Mouse (Mus musculus) stomach, embryonic 14.5 days (tissue): Measurements from ENCODE around the gene Lemd2. TPM values are rescaled to one million over a fixed set of nuclear protein-coding genes. Genes with fewer than 3 reads are reported as not detected.

Experiments
- ATAC-seq: fragments of 200-750 bp; cut with Nextera tagmentation; 2 replicates; pipeline ENCODE4 v1.8.0; 2017; ENCODE audit warnings: low read depth, moderate TSS enrichment; ENCODE audit not compliant: insufficient number of reproducible peaks, insufficient read depth, low FRiP score
- H3K27ac ChIP-seq: fragments of 300-500 bp; sonication (generic); 2 replicates; pipeline ENCODE4 v1.5.1; 2014; ENCODE audit warnings: mild to moderate bottlenecking, low read length, moderate library complexity, mixed read lengths
- H3K27me3 ChIP-seq: fragments of 300-500 bp; sonication (generic); 2 replicates; pipeline ENCODE4 v1.6.1; 2014; ENCODE audit warnings: low read length, control low read depth, mixed read lengths; ENCODE audit not compliant: control insufficient read depth, insufficient read depth
- H3K36me3 ChIP-seq: fragments of 300-500 bp; sonication (generic); 2 replicates; pipeline ENCODE4 v1.6.1; 2014; ENCODE audit warnings: mild to moderate bottlenecking, control low read depth, low read length, moderate library complexity, mixed read lengths; ENCODE audit not compliant: control insufficient read depth, insufficient read depth
- H3K4me1 ChIP-seq: fragments of 300-500 bp; sonication (generic); 2 replicates; pipeline ENCODE4 v1.6.1; 2014; ENCODE audit warnings: low read length, control low read depth, mixed read lengths; ENCODE audit not compliant: control insufficient read depth, insufficient read depth
- H3K4me2 ChIP-seq: fragments of 300-500 bp; sonication (generic); replicated peaks from 2 replicates; pipeline ENCODE4 v1.6.1; 2014; ENCODE audit warnings: low read depth, low read length, control low read depth
- H3K4me3 ChIP-seq: fragments of 300-500 bp; sonication (generic); 2 replicates; pipeline ENCODE4 v1.5.1; 2014; ENCODE audit warnings: low read depth, low read length, control low read depth
- H3K9ac ChIP-seq: fragments of 300-500 bp; sonication (generic); replicated peaks from 2 replicates; pipeline ENCODE4 v1.6.1; 2014; ENCODE audit warnings: low read depth, mild to moderate bottlenecking, control low read depth, low read length, moderate library complexity, mixed read lengths
- H3K9me3 ChIP-seq: fragments of 300-500 bp; sonication (generic); 2 replicates; pipeline ENCODE4 v1.6.1; 2016; ENCODE audit warnings: low read depth, low read length, control low read depth; ENCODE audit not compliant: control insufficient read depth
- WGBS: fragments of 180-500 bp; shearing (Covaris S2); extraction: QIAGEN DNeasy Blood & Tissue Kit; methylation state at CpG from one replicate; pipeline ENCODE4 v1.1.7; 2014; 5-methylcytosine and 5-hydroxymethylcytosine counted together
- polyA plus RNA-seq: library from polyadenylated mRNA; unstranded; fragments of >200 nt; fragmentation: Nextera tagmentation; extraction: Ambion mirVana; gene quantifications from 2 replicates; pipeline ENCODE4 v1.2.1, GENCODE M21; 2014

Lemd2 gene
- polyA plus RNA-seq, 1 experiment from 2014 or later = 11.3 TPM

GRCm38 (mm10) chr17:27189640-27190216 is 14.5 kb downstream of the Lemd2 start:
- peaks cover 43% of the 10 kb centered on the region for H3K36me3 ChIP-seq
- no peak overlapping the region for H3K9ac ChIP-seq

GRCm38 (mm10) chr17:27188883-27189282 is 15.4 kb downstream of the Lemd2 start:
- WGBS = 74% methylated on average over 9 of the region's 9 CpGs
- Histone ChIP-seq H3K4me1 (no peaks in the 10 kb centered on the region), H3K9ac (no peak overlapping the region), H3K4me3 (no peak overlapping the region), H3K4me2 (no peak overlapping the region), H3K27ac (no peak overlapping the region), H3K36me3 (peaks cover 37% of the 10 kb centered on the region), H3K9me3 (no peaks in the 10 kb centered on the region), H3K27me3 (no peaks in the 10 kb centered on the region)
- ATAC-seq = no peak

More at GRCm38 (mm10) chr17:27189640-27190216, 14.5 kb downstream of the Lemd2 start:
- no peak overlapping the region for H3K4me3 ChIP-seq
- ATAC-seq = peak; percentile 43
- no peaks in the 10 kb centered on the region for H3K27me3 ChIP-seq
- no peak overlapping the region for H3K4me2 ChIP-seq
- H3K9me3 ChIP-seq = no peaks in the 10 kb centered on the region
- no peak overlapping the region for H3K27ac ChIP-seq
- no peaks in the 10 kb centered on the region for H3K4me1 ChIP-seq
- WGBS = 45% methylated on average over 10 of the region's 10 CpGs

- H3K27me3 ChIP-seq = no peaks in the 10 kb centered on the region
- no peak overlapping the region for H3K9ac ChIP-seq
- no peak overlapping the region for H3K4me3 ChIP-seq
- H3K27ac ChIP-seq = no peak overlapping the region
- no peak overlapping the region for H3K4me2 ChIP-seq
- no peaks in the 10 kb centered on the region for H3K9me3 ChIP-seq
- ATAC-seq = no peak
- 60% methylated on average over 5 of the region's 5 CpGs for WGBS
- H3K36me3 ChIP-seq = peaks cover 19% of the 10 kb centered on the region
- no peaks in the 10 kb centered on the region for H3K4me1 ChIP-seq
Measured at GRCm38 (mm10) chr17:27187059-27187458, 17.2 kb downstream of the Lemd2 start.

GRCm38 (mm10) chr17:27186068-27186467 is 18.2 kb downstream of the Lemd2 start:
- 76% methylated on average over 3 of the region's 3 CpGs for WGBS
- Histone ChIP-seq H3K27ac (no peak overlapping the region), H3K27me3 (no peaks in the 10 kb centered on the region), H3K4me3 (no peak overlapping the region), H3K9me3 (no peaks in the 10 kb centered on the region), H3K4me1 (no peaks in the 10 kb centered on the region), H3K9ac (no peak overlapping the region), H3K4me2 (no peak overlapping the region), H3K36me3 (peaks cover 9% of the 10 kb centered on the region)
- no peak for ATAC-seq

GRCm38 (mm10) chr17:27183667-27184292 is 20.5 kb downstream of the Lemd2 start:
- H3K4me1 ChIP-seq = no peaks in the 10 kb centered on the region
- H3K9ac ChIP-seq = no peak overlapping the region
- no peak overlapping the region for H3K4me3 ChIP-seq
- no peaks in the 10 kb centered on the region for H3K27me3 ChIP-seq
- no peak for ATAC-seq
- H3K4me2 ChIP-seq = no peak overlapping the region
- H3K27ac ChIP-seq = no peak overlapping the region
- 80% methylated on average over 12 of the region's 12 CpGs for WGBS
- no peaks in the 10 kb centered on the region for H3K9me3 ChIP-seq
- H3K36me3 ChIP-seq = no peaks in the 10 kb centered on the region

GRCm38 (mm10) chr17:27182401-27182800 is 21.9 kb downstream of the Lemd2 start:
- WGBS = 77% methylated on average over 5 of the region's 5 CpGs

GRCm38 (mm10) chr17:27181666-27182065 is 22.6 kb downstream of the Lemd2 start:
- no peaks in the 10 kb centered on the region for H3K4me1 ChIP-seq
- no peak overlapping the region for H3K4me2 ChIP-seq
- WGBS = 32% methylated on average over 3 of the region's 3 CpGs
- H3K9me3 ChIP-seq = no peaks in the 10 kb centered on the region
- H3K27me3 ChIP-seq = no peaks in the 10 kb centered on the region
- no peak overlapping the region for H3K9ac ChIP-seq
- H3K4me3 ChIP-seq = no peak overlapping the region
- ATAC-seq = no peak
- no peak overlapping the region for H3K27ac ChIP-seq
- no peaks in the 10 kb centered on the region for H3K36me3 ChIP-seq

More at GRCm38 (mm10) chr17:27182401-27182800, 21.9 kb downstream of the Lemd2 start:
- ATAC-seq = no peak
- Histone ChIP-seq H3K9me3 (no peaks in the 10 kb centered on the region), H3K9ac (no peak overlapping the region), H3K4me3 (no peak overlapping the region), H3K27ac (no peak overlapping the region), H3K4me1 (no peaks in the 10 kb centered on the region), H3K4me2 (no peak overlapping the region), H3K27me3 (no peaks in the 10 kb centered on the region), H3K36me3 (no peaks in the 10 kb centered on the region)

- Histone ChIP-seq H3K4me2 (no peak overlapping the region), H3K4me3 (no peak overlapping the region), H3K27ac (no peak overlapping the region), H3K36me3 (no peaks in the 10 kb centered on the region), H3K9me3 (no peaks in the 10 kb centered on the region), H3K27me3 (no peaks in the 10 kb centered on the region), H3K4me1 (peaks cover 13% of the 10 kb centered on the region; the same call in 1 of the 2 replicates), H3K9ac (no peak overlapping the region)
- no peak for ATAC-seq
- WGBS = 58% methylated on average over 12 of the region's 12 CpGs
Measured at GRCm38 (mm10) chr17:27179681-27180280, 24.5 kb downstream of the Lemd2 start.
